Mouse (Mus musculus) ES-Bruce4 (cell line): ENCODE measurements around the gene Hist1h3a.

Experiments
- CTCF ChIP-seq: IDR thresholded peaks from one replicate; pipeline ENCODE4 v1.8.1; 2011; ENCODE audit warnings: low read depth, low read length
- EP300 ChIP-seq: IDR thresholded peaks from 2 replicates; pipeline ENCODE4 v1.6.1; 2011; ENCODE audit warnings: low read depth, low read length; ENCODE audit not compliant: insufficient read depth

DNA sequence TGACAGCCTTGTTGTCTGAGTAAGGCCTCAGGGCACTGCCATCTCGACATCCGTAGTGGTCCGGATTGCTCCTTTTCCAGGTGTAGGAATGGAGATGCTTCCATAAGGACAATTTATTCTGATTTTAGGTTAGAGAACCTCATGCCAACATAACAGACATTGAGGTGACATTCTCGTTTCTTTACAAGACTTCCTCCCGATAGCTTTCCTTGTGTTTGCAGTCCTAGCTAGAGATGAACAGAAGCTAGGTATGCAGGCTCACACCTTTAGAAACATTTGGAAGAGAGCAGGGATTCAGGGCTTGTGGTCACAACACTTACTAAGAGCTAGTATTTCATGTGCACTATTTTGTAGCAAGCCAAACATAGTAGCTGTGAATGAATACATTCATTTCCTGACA is 19.0 kb downstream of the Hist1h3a start:
- TF ChIP-seq EP300: no peak
- no peak for TF ChIP-seq CTCF
